Comparison of ENCODE assay signal across 19 mouse cellular contexts in genomic region chr7:120205989-120206388, GRCm38 (mm10). TPM values are rescaled to one million over a fixed set of nuclear protein-coding genes. Genes with fewer than 3 reads are reported as not detected.
DNase-seq lines count a peak whose midpoint lies in the region; ATAC-seq lines count a peak whose summit lies in the region.
"Had no signal": no experiment of that assay in that cellular context is flagged by ENCODE, and none has a peak within 500 bp of the region (broad histone marks: within the 10 kb centered on the region; RNA-seq: fewer than 3 reads in every experiment).

No protein-coding gene starts in this region.

- peaks cover 23% of the 10 kb centered on the region for H3K27me3 ChIP-seq in heart, embryonic 14.5 days (ENCODE audit: control insufficient read depth, insufficient read depth, low read length)

- intact Hi-C loops in heart, postnatal 10 days (cut with DNase I) = loop anchor here (5.0 to 10.0 kb wide), 2 partner anchors 111 to 121 kb away; partner anchors contain the start of genes Abca15 and Dnah3

- peaks cover 6 to 10% of the 10 kb centered on the region in 2 experiments; a peak in 1 of 4 replicates for H3K4me1 ChIP-seq in heart, embryonic 14.5 days (ENCODE audit: control insufficient read depth in 2 of 2, insufficient read depth in 2 of 2, low read length in 2 of 2)

- H3K36me3 ChIP-seq in heart, embryonic 14.5 days (ENCODE audit: control insufficient read depth, insufficient read depth, low read length) = no peaks in the 10 kb centered on the region
- H3K36me3 ChIP-seq: forebrain, embryonic 15.5 days; intestine, embryonic 15.5 days had no signal

- H3K4me3 ChIP-seq in heart, embryonic 14.5 days (ENCODE audit: control insufficient read depth in 1 of 2, insufficient read depth in 1 of 2, low read depth in 1 of 2, low read length in 2 of 2) = no peak overlapping the region
- H3K4me3 ChIP-seq: forebrain, embryonic 15.5 days; intestine, embryonic 15.5 days had no signal

- no peaks in the 10 kb centered on the region for H3K9me3 ChIP-seq in heart, embryonic 14.5 days (ENCODE audit: control insufficient read depth, low read length)
- H3K9me3 ChIP-seq: forebrain, embryonic 15.5 days; intestine, embryonic 15.5 days had no signal

- ATAC-seq in heart, embryonic 14.5 days (ENCODE audit: insufficient number of reproducible peaks, insufficient read depth, low FRiP score, low read depth) = no peak
- ATAC-seq in granulocyte monocyte progenitor cell, adult 5-6 weeks (replicated peaks; ENCODE audit: poor library complexity, severe bottlenecking) = peak; percentile 41
- no peak for ATAC-seq in frontal cortex, adult (ENCODE audit: low TSS enrichment)
- ATAC-seq: forebrain, embryonic 15.5 days; intestine, embryonic 15.5 days had no signal

- H3K27ac ChIP-seq in heart, embryonic 14.5 days (replicated peaks in 1 of 2; ENCODE audit: control insufficient read depth in 1 of 2, insufficient read depth in 1 of 2, low read depth in 2 of 2, low read length in 2 of 2) = no peak overlapping the region
- H3K27ac ChIP-seq: forebrain, embryonic 15.5 days; intestine, embryonic 15.5 days had no signal

- no peak overlapping the region for H3K9ac ChIP-seq in heart, embryonic 14.5 days (ENCODE audit: low read length)
- H3K9ac ChIP-seq: forebrain, embryonic 15.5 days; intestine, embryonic 15.5 days had no signal

- no peak for DNase-seq in heart, postnatal 10 days
- DNase-seq in A20 (ENCODE audit: low read depth, low spot score) = peak; percentile 34
- peak; percentile 61 for DNase-seq in lung, postnatal 36 days
- no peak for DNase-seq in gastrocnemius, adult 18-20 months (ENCODE audit: low spot score)
- no peak for DNase-seq in layer of hippocampus, postnatal 25 days (ENCODE audit: extremely low spot score in 1 of 2, low spot score in 1 of 2)
- DNase-seq: cerebellum, adult 9-10 months; embryo, embryonic 11 days; gastrocnemius, postnatal 14 days; liver had no signal

- H3K4me2 ChIP-seq in heart, embryonic 14.5 days (ENCODE audit: low read length) = 0 out of 2 replicates have a peak overlapping the region, but pooled peaks have one; percentile 13
- H3K4me2 ChIP-seq: forebrain, embryonic 15.5 days; intestine, embryonic 15.5 days had no signal

- 21% methylated on average over 9 of the region's 9 CpGs for WGBS in heart, embryonic 14.5 days

RNA-seq across cellular contexts. Expression of gene Abca14, which starts 2.2 kb away (rescaled TPM):
- not detected in 2 replicates for polyA plus RNA-seq in heart, embryonic 14.5 days (2014; fragmentation: Nextera tagmentation; extraction: Ambion mirVana)
- total RNA-seq in heart, postnatal 10 days (2021) = not detected
- not detected in 2 replicates for total RNA-seq in granulocyte monocyte progenitor cell, adult 5-6 weeks (2014; fragmentation: Nextera tagmentation)
- not detected in 2 replicates for total RNA-seq in granulocyte monocyte progenitor cell, adult 5-6 weeks (2017)
- total RNA-seq in gastrocnemius, adult 18-20 months (2021) = not detected
- under 1 TPM in 1 of 2 experiments, not detected in 1; 0.14 TPM for total RNA-seq in layer of hippocampus, postnatal 25 days (2021)
- total RNA-seq: adrenal gland, adult 18-20 months; gastrocnemius, postnatal 14 days; hematopoietic stem cell, adult 5-6 weeks; megakaryocyte-erythroid progenitor cell, adult 5-6 weeks; neutrophil, adult 5-6 weeks had no signal
- polyA plus RNA-seq: intestine, embryonic 15.5 days; thymus, postnatal 0 days had no signal

RNA-seq across cellular contexts. Expression of gene Crym, which starts 4.1 kb away (rescaled TPM):
- 1.2 and 2.3 TPM in 2 replicates for polyA plus RNA-seq in heart, embryonic 14.5 days (2014; fragmentation: Nextera tagmentation; extraction: Ambion mirVana)
- under 1 TPM; 0.19 to 0.45 TPM for total RNA-seq in heart, postnatal 10 days (2021)
- total RNA-seq in granulocyte monocyte progenitor cell, adult 5-6 weeks (2014; fragmentation: Nextera tagmentation) = not detected in 2 replicates
- not detected in 2 replicates for total RNA-seq in granulocyte monocyte progenitor cell, adult 5-6 weeks (2017)
- total RNA-seq in gastrocnemius, adult 18-20 months (2021) = 1 to 10 TPM; 3.2 to 3.6 TPM
- 100 to 1,000 TPM; 283 to 337 TPM for total RNA-seq in layer of hippocampus, postnatal 25 days (2021)
- total RNA-seq: hematopoietic stem cell, adult 5-6 weeks; megakaryocyte-erythroid progenitor cell, adult 5-6 weeks; neutrophil, adult 5-6 weeks had no signal

RNA-seq across cellular contexts. Expression of gene Anks4b, which starts 32.3 kb away (rescaled TPM):
- polyA plus RNA-seq in heart, embryonic 14.5 days (2014; fragmentation: Nextera tagmentation; extraction: Ambion mirVana) = not detected in 2 replicates
- total RNA-seq in heart, postnatal 10 days (2021) = under 1 TPM; 0.07 to 0.12 TPM
- total RNA-seq in granulocyte monocyte progenitor cell, adult 5-6 weeks (2014; fragmentation: Nextera tagmentation) = not detected in 2 replicates
- total RNA-seq in granulocyte monocyte progenitor cell, adult 5-6 weeks (2017) = not detected in 2 replicates
- total RNA-seq in gastrocnemius, adult 18-20 months (2021) = under 1 TPM; 0.09 to 0.11 TPM
- under 1 TPM; 0.49 to 0.52 TPM for total RNA-seq in layer of hippocampus, postnatal 25 days (2021)
- total RNA-seq: hematopoietic stem cell, adult 5-6 weeks; megakaryocyte-erythroid progenitor cell, adult 5-6 weeks; neutrophil, adult 5-6 weeks had no signal

Comparison
In these comparisons a context has a peak if more than half of its experiments do, and no peak if none do; other contexts are left out.
1. DNase-seq: peak in A20 (single experiment) and lung, postnatal 36 days (single experiment); none in heart, postnatal 10 days (0 of 2), gastrocnemius, adult 18-20 months (single experiment) and layer of hippocampus, postnatal 25 days (0 of 2).
2. RNA of gene Crym, which starts 4.1 kb away (total RNA-seq): 283 to 337 TPM in layer of hippocampus, postnatal 25 days; 3.2 to 3.6 TPM in gastrocnemius, adult 18-20 months, 0.19 to 0.45 TPM in heart, postnatal 10 days and not detected in granulocyte monocyte progenitor cell, adult 5-6 weeks; every median in the first group is over 10 times any median in the second.